Mouse (Mus musculus) CH12.LX (cell line): ENCODE results near the gene Rtcb. TPM values are rescaled to one million over a fixed set of nuclear protein-coding genes. Genes with fewer than 3 reads are reported as not detected.

ENCODE experiments used
- DNase-seq: peaks from one replicate; pipeline ENCODE4 v3.0.0-alpha.2; 2013; ENCODE audit errors: extremely low read depth
- H3K27ac ChIP-seq: 2 replicates; pipeline ENCODE4 v1.5.1; 2012; ENCODE audit warnings: low read depth, mild to moderate bottlenecking, control low read depth, moderate library complexity; ENCODE audit not compliant: insufficient read depth
- H3K27me3 ChIP-seq: replicated peaks from 2 replicates; pipeline ENCODE3; 2012; ENCODE audit warnings: inconsistent platforms
- H3K36me3 ChIP-seq, 2 experiments: replicated peaks in 1 of 2; 2 replicates each; pipeline versions ENCODE3 to v1.6.1; 2012; ENCODE audit warnings: inconsistent platforms in 1 of 2, low read length in 1 of 2, mild to moderate bottlenecking in 1 of 2, mixed read lengths in 1 of 2, moderate library complexity in 1 of 2; ENCODE audit not compliant: control insufficient read depth in 1 of 2, insufficient read depth in 1 of 2
- H3K4me1 ChIP-seq, 2 experiments: 2 replicates each; pipeline ENCODE4 v1.6.1; 2012; ENCODE audit warnings: inconsistent platforms in 1 of 2, moderate library complexity in 1 of 2; ENCODE audit not compliant: insufficient read depth in 2 of 2, control insufficient read depth in 1 of 2
- H3K4me2 ChIP-seq: 2 replicates; pipeline ENCODE4 v1.6.1; 2012; ENCODE audit warnings: low read depth, mild to moderate bottlenecking, control low read depth; ENCODE audit not compliant: poor library complexity, insufficient read depth, severe bottlenecking
- H3K4me3 ChIP-seq, 3 experiments: fragments of 150-350 bp in 1 of 3; sonication (generic) in 1 of 3; replicated peaks in 1 of 3; 2 replicates each; pipeline versions ENCODE3 to v1.5.1; 2011 to 2012; ENCODE audit warnings: low read depth in 2 of 3, low read length in 2 of 3, mild to moderate bottlenecking in 2 of 3, moderate library complexity in 2 of 3, control low read depth in 1 of 3, improper control_type of control experiment in 1 of 3, inconsistent platforms in 1 of 3, mixed read lengths in 1 of 3; ENCODE audit not compliant: poor library complexity in 1 of 3
- H3K79me2 ChIP-seq: replicated peaks from 2 replicates; pipeline ENCODE4 v1.6.1; 2012; ENCODE audit warnings: mild to moderate bottlenecking, moderate library complexity; ENCODE audit not compliant: control insufficient read depth, poor library complexity, insufficient read depth, severe bottlenecking; ENCODE audit errors: extremely low read depth
- H3K9ac ChIP-seq: 2 replicates; pipeline ENCODE4 v1.6.1; 2012; ENCODE audit warnings: low read depth, mild to moderate bottlenecking, control low read depth, moderate library complexity; ENCODE audit not compliant: insufficient read depth
- H3K9me3 ChIP-seq: replicated peaks from 2 replicates; pipeline ENCODE3; 2012; ENCODE audit warnings: low read length, inconsistent platforms, mixed read lengths
- JUN ChIP-seq: IDR thresholded peaks from 2 replicates; pipeline ENCODE4 v1.6.1; 2011; ENCODE audit warnings: low read depth, mild to moderate bottlenecking, low read length, improper control_type of control experiment, moderate library complexity; ENCODE audit not compliant: insufficient read depth
- JUND ChIP-seq: conservative IDR thresholded peaks from 2 replicates; pipeline ENCODE4 v1.6.1; 2011; ENCODE audit warnings: low read depth, low read length, improper control_type of control experiment
- KAT2A ChIP-seq: IDR thresholded peaks from 2 replicates; pipeline ENCODE4 v1.6.1; 2012; ENCODE audit warnings: low read length, improper control_type of control experiment, inconsistent platforms; ENCODE audit not compliant: insufficient replicate concordance
- MXI1 ChIP-seq: IDR thresholded peaks from 2 replicates; pipeline ENCODE4 v1.6.1; 2011; ENCODE audit warnings: mild to moderate bottlenecking, low read depth, low read length, improper control_type of control experiment
- POLR2A ChIP-seq: IDR thresholded peaks from 2 replicates; pipeline ENCODE4 v1.6.1; 2011; ENCODE audit warnings: low read depth, mild to moderate bottlenecking, improper control_type of control experiment, low read length
- POLR2AphosphoS2 ChIP-seq: IDR thresholded peaks from 2 replicates; pipeline ENCODE4 v1.6.1; 2011; ENCODE audit warnings: low read depth, low read length, improper control_type of control experiment
- ZKSCAN1 ChIP-seq: IDR thresholded peaks from 2 replicates; pipeline ENCODE4 v1.6.1; 2012; ENCODE audit warnings: low read depth, inconsistent platforms, low read length, improper control_type of control experiment, borderline replicate concordance
- ZNF384 ChIP-seq: IDR thresholded peaks from 2 replicates; pipeline ENCODE4 v1.6.1; 2012; ENCODE audit warnings: low read depth, low read length, improper control_type of control experiment, inconsistent platforms
- dilution Hi-C: fragments of 300-500 bp; cut with MboI; formaldehyde crosslinking; loops from 2 replicates; pipeline ENCODE4 v1.14.3; 2020; ENCODE audit warnings: low sequenced_read_pairs; ENCODE audit not compliant: extremely low pct_unique_long_range_greater_than_20kb, extremely low pct_ligation_motif_present
- in situ Hi-C: fragments of 300-500 bp; cut with MboI; formaldehyde crosslinking; loops from 3 replicates; pipeline ENCODE4 v1.14.3; 2019; ENCODE audit warnings: low sequenced_read_pairs, low pct_ligation_motif_present, low pct_unique_long_range_greater_than_20kb, mixed read lengths
- polyA plus RNA-seq: library from polyadenylated mRNA; unstranded; fragments of >175 nt; gene quantifications from 2 replicates; pipeline ENCODE4 v1.2.1, GENCODE M21; 2012; ENCODE audit warnings: low read depth; ENCODE audit not compliant: insufficient read length
- total RNA-seq, 2 experiments: library from RNA; depleted of rRNA; stranded (reverse); fragments of 300-350 nt in 1 of 2; fragments of >200 nt in 1 of 2; gene quantifications; 2 replicates each; pipeline ENCODE4 v1.2.3; 2012 to 2014

Gene Rtcb
- total and polyA plus RNA-seq, 3 experiments: 192 to 239 (median 225) TPM

GRCm38 (mm10) chr10:85966476-85966875, 8.9 kb upstream of the Rtcb start:
- Histone ChIP-seq H3K27ac (no peak overlapping the region), H3K36me3 (no peaks in the 10 kb centered on the region), H3K4me2 (no peak overlapping the region), H3K4me3 (no peak overlapping the region), H3K4me1 (peaks cover 0 to 11% of the 10 kb centered on the region in 2 experiments; a peak in 2 of 4 replicates), H3K9me3 (no peaks in the 10 kb centered on the region), H3K79me2 (no peaks in the 10 kb centered on the region), H3K27me3 (no peaks in the 10 kb centered on the region), H3K9ac (no peak overlapping the region)
- in situ Hi-C loops: loop anchor here (5.0 to 25.0 kb wide), 2 partner anchors 86 to 496 kb away; no protein-coding TSS in a partner anchor
- DNase-seq: no peak
- TF ChIP-seq JUND (no peak), JUN (no peak), POLR2AphosphoS2 (no peak)
- dilution Hi-C loops: no loop called here

- Histone ChIP-seq H3K27ac (no peak overlapping the region), H3K79me2 (no peaks in the 10 kb centered on the region), H3K4me1 (peaks cover 0 to under 1% of the 10 kb centered on the region in 2 experiments; a peak in 2 of 4 replicates), H3K4me3 (no peak overlapping the region), H3K9ac (no peak overlapping the region), H3K4me2 (no peak overlapping the region), H3K9me3 (no peaks in the 10 kb centered on the region), H3K27me3 (no peaks in the 10 kb centered on the region), H3K36me3 (no peaks in the 10 kb centered on the region)
- dilution Hi-C loops (no loop called here), in situ Hi-C loops (loop anchor here (25.0 kb wide), 1 partner anchor 498 kb away; no protein-coding TSS in a partner anchor)
- DNase-seq: no peak
- no peak for TF ChIP-seq POLR2A
These were observed 6.7 kb upstream of the Rtcb start for GRCm38 (mm10) chr10:85964316-85964715.

- dilution Hi-C loops (no loop called here), in situ Hi-C loops (loop anchor here (25.0 kb wide), 1 partner anchor 499 kb away; no protein-coding TSS in a partner anchor)
- DNase-seq: no peak
- no peak overlapping the region for H3K4me2 ChIP-seq
- H3K27me3 ChIP-seq: no peaks in the 10 kb centered on the region
- no peaks in the 10 kb centered on the region for H3K4me1 ChIP-seq
- H3K9ac ChIP-seq: no peak overlapping the region
- H3K27ac ChIP-seq: no peak overlapping the region
- no peak for TF ChIP-seq JUN
- no peak for TF ChIP-seq ZKSCAN1
- TF ChIP-seq MXI1: no peak
- TF ChIP-seq ZNF384: no peak
- TF ChIP-seq KAT2A: no peak
- TF ChIP-seq, all 38 proteins: peak for 0
- no peaks in the 10 kb centered on the region for H3K79me2 ChIP-seq
- H3K4me3 ChIP-seq: no peak overlapping the region
- H3K36me3 ChIP-seq: no peaks in the 10 kb centered on the region
- H3K9me3 ChIP-seq: no peaks in the 10 kb centered on the region
These were observed 5.3 kb upstream of the Rtcb start for GRCm38 (mm10) chr10:85962897-85963296.
